Mouse (Mus musculus) lung, postnatal 14 days (tissue): ENCODE measurements at regions not wholly inside any gene's neighbourhood (a gene's known extent, or its start where the extent isn't known, plus 50 kb on each side); places are given as distances from the start of the nearest gene placed in this dataset.

Experiments
- DNase-seq: peaks from one replicate; pipeline ENCODE4 v3.0.0; 2021

DNA sequence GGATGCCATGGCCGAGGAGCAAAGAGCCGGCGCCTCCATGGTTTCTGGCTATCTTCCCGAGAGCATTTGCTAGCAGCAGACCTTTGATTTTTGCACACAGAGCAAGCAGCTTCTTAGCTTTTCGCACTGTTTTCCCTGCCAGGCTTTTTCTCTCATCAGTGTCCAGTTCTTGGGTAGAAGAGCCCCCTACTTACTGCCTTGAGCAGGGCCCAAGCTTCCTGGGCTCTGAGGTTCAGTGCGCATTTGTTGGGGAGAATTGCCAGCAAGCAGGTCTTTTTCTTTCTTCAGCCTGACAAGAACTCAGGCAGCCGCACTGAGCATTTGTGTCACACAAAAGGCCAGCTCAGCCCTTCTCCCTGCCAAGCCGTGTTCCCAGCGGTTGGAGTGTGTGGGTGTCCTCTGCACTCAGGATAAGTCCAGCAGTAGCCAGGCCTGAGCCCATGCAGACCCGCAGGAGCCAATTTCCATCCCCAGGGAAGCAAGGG is 565.2 kb upstream of the Adam5 start:
- DNase-seq, result peak; percentile 27

GRCm38 (mm10) chr8:25388811-25389210 is 564.6 kb upstream of the Adam5 start:
- no peak for DNase-seq

DNA sequence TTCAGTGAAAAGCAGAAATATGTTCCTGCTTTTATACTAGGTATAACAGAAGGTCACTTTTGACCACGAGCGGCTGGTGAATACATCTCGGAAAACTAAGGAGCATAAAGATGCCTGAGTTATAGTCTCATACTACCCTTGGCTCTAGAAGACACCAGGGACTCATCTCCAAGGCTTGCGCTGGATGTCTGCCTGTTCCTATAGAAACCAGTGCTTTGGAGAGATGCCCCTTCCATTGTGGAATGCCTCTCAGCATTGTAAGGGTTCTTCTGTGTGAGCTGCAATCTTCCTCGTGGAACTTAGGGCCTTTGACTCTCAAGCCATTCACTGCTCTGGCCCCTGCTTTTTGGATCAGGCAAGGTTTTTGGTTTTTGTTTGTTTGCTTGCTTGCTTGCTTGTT is 561.0 kb upstream of the Adam5 start:
- DNase-seq, result no peak

DNA sequence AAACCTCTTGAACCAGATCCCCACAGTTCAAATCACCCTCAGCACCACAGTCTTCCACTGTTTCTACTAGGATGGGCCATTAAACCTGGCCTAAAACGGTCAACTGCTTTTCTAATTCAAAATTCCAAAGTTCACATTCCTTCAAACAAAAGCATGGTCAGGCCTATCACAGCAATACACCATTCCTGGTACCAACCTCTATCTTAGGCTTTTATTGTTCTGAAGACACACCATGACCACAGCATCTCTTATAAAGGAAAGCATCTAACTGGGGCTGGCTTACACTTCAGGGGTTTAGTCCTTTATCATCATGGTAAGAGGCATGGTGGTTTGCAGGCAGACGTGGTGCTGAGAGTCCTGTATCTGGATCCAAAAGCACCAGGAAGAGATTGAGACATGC is 560.4 kb upstream of the Adam5 start:
- DNase-seq, result no peak

DNA sequence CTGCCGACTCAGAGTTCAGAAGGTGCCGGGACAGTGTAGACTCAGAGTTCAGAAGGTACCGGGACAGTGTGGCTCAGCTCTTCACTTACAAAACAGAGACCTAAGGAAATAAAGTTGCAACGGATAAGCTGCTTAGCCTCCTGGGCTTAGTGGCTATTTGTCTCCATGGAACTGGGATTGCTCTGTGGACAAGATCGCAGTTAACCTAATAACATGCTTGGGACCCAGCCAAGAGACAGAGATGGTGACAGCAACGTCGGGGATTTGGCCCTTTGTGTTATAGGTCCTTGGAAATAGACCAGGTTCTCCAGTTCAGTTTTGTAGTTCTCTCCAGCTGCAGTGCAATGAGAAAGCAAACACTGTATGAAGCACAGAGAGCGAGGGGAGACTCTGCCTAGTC is 549.1 kb upstream of the Adam5 start:
- no peak for DNase-seq

- DNase-seq, result no peak
Measured at GRCm38 (mm10) chr8:25370947-25371346, 546.8 kb upstream of the Adam5 start.

GRCm38 (mm10) chr8:25369331-25369730 is 545.2 kb upstream of the Adam5 start:
- no peak for DNase-seq

DNA sequence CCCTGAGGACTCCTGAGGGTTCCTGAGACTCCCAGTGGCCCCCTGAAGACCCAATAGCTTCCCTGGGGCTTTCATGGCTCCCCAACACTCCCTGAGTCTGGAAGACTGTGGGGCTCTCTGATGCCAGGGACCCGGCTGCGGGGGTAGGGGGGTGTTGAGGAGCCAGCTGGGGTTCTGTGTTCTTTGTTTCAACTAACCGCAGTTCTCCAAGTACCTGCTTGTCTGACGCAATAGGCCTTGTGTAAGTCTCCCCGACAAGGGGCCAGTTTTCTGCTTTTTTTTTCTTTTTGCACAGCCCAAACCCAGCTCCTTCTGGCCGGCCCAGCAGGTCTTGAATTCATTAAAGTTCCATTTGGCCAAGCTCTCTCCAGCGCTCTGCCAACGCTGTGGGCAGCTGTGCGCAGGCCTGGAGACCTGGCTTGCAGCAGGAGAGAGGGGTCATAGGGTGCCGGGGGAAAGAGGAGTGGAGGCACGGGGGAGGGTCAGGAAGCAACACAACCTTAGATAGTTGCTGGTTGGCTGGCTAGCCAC is 544.5 kb upstream of the Adam5 start:
- peak; percentile 42 for DNase-seq

DNA sequence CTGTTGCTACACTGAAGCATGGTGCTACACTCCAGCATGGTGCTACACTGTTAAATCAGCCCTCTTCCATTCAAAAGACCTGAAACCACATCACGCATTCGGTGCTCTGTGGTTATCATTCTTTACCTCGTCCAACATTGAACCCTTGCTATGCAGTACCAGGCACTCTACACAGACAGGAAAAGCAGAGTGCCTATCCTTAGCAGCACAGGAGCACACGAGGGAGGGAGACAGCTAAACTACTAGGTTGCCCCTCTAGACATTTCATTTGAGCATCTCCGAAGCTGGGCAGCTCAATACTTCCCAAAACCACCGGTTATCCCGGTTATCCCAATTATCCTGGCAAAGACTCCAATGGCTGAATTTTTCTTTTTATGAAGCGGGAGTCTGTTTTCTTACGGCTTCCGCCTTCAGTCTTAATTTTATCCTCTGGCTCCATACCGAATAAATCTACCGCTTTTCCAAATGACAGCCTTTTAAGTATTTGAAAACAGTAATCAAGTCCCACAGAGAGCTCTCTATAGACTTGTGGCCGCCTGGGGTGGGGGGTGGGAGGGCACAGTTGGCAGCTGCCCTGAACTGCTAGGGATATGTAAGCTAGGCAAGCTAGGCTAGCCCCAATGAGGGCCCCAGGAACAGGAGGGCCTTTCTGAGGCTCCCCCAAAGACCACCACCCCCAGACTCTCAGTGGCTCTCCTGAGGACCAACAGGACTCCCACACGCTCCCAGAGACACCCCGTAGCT is 543.8 kb upstream of the Adam5 start:
- no peak for DNase-seq

GRCm38 (mm10) chr8:25366181-25366580 is 542.0 kb upstream of the Adam5 start:
- no peak for DNase-seq

GRCm38 (mm10) chr8:25362656-25363055 is 538.5 kb upstream of the Adam5 start:
- DNase-seq, result no peak

DNA sequence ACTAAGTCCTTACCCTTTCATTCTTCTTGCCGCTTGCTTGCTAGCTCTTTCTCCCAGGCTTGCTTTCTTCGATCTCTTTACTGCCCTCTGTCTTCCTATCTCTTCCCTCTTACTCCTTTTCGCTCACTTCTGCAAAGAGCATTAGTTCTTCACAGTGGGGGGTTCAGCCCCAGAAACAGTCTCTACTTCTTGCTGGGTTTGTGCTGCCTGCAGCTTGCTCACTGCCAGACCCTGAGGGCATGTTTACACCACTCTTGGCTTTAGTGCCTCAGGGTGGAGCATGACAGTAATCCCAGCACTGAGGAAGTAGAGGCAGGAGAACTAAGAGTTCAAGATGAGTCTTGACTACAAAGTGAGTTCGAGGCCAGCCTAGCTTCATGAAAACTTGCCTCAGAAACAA is 538.0 kb upstream of the Adam5 start:
- no peak for DNase-seq

DNA sequence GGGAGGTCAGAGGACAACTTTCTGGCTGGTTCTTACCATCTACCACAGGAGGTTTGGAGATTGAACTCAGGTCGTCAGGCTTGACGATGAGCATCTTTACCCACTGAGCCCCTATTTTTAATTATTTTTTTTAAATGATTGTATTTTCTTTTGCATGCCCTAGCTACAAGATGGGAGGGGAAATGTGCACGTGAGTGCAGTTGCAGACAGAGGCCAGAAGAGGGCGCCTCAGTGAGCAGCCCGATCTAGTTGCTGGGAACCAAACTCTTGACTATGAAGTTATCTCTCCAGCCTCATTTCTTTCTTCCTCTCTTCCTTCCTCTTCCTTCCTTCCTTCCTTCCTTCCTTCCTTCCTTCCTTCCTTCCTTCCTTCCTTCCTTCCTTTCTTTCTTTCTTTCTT is 537.3 kb upstream of the Adam5 start:
- DNase-seq, result no peak

GRCm38 (mm10) chr8:25358539-25359165 is 534.5 kb upstream of the Adam5 start:
- DNase-seq, result no peak

- no peak for DNase-seq
Measured at GRCm38 (mm10) chr8:25353822-25354770, 529.9 kb upstream of the Adam5 start.

GRCm38 (mm10) chr8:25353405-25353804 is 529.2 kb upstream of the Adam5 start:
- no peak for DNase-seq

DNA sequence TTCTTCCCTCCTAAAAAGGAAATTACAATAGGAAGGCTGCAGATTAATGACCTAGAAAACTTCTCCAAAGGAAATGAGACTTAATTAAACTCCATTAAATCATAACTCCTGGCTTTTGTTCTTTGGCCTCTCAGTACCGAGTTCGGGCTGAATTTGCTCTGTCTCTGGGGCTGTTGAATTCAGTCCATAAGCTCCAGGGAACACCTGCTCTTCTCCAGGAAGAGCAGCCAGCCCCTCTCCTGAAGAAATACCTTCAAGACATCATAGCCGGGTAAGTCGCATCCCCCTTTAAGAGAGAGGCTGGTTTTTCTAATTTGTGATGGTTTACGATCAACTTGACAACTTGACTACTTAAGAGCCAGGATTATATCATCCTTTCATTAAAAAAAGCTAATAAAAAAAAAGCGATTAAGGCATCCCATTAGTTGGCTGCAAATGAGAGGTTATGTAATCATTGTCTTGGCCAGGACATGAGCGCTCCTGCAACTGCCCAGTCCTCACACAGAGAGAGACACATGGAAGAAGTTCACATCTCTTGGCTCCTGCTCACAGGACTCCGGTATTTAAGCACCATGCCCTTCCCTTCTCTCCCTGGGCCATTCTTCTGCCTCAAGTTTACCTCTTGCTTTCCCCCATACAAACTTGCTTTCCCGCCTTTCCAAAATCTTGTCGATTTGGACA is 524.0 kb upstream of the Adam5 start:
- no peak for DNase-seq

- DNase-seq, result peak; percentile 44
Measured at GRCm38 (mm10) chr8:25343160-25343602, 519.0 kb upstream of the Adam5 start.

DNA sequence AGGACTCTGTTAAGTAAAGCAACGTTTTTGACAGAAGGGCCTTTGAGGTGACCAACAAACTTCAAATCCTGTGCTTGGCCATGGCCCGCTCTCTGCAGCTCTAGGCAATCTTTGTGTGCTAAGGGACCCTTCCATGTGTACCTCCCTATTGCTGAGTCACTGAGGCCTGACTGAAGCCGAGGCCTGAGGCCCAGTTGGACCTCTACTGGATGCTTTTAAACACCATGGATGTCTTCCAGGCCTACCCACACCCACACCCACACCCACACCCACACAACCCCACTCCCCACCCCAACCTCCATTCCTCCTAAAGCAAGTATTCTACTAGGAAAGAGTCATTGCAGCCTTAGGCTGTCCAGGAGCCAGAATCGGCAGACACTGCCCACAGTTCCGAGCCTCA is 518.3 kb upstream of the Adam5 start:
- DNase-seq, result no peak

DNA sequence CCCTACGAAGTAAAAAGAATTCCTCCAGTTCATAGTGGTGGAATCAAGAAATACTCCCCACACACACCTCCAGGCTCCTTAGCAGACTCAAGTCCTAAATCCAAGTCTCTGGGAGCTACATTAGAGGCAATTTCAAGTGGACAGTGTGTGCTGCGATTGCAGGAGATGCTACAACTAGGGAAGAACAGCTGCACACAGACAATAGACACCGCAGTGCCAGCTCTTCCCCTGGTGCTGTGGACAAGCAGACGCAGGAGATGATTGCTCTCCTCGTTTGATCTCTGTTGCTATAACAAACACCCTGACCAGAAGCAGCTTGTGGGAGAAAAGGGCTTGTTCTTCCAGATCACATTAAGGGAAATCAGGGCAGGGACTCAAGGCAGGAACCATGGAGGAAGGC is 517.1 kb upstream of the Adam5 start:
- DNase-seq, result no peak

DNA sequence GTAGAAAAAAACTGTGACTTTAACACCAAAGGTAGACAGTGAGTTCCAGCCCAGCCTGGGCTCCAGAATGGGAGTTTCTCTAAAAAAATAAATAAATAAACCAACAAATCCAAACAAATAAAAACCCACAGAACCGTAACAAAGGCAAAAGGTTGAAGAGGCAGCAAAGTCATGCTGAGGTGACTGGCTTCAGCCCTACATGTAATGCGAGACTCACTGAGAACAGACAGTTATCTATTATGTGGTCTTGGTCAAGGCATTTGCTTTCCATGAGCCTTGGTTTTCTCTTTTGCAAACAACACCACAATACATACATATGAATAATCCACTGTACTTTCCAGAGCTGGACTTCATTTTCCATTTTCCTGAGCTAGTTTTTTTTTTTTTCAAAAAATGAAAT is 516.6 kb upstream of the Adam5 start:
- no peak for DNase-seq

GRCm38 (mm10) chr8:25332120-25332607 is 508.0 kb upstream of the Adam5 start:
- no peak for DNase-seq
